Mouse (Mus musculus) lung, adult 2 months (tissue): ENCODE measurements around the gene Spag9.

Experiments used
- CTCF ChIP-seq: fragments of 200-500 bp; IDR thresholded peaks from 2 replicates; pipeline ENCODE4 v1.5.1; 2011; ENCODE audit warnings: mild to moderate bottlenecking, low read length, control low read depth; ENCODE audit not compliant: insufficient read depth
- POLR2A ChIP-seq: fragments of 200-500 bp; IDR thresholded peaks from 2 replicates; pipeline ENCODE4 v1.6.1; 2011; ENCODE audit warnings: low read depth, mild to moderate bottlenecking, control low read depth, low read length, borderline replicate concordance; ENCODE audit errors: extremely low read depth

GRCm38 (mm10) chr11:93984619-93985018 lies 11.3 kb upstream of the Spag9 start:
- TF ChIP-seq CTCF: no peak
- TF ChIP-seq POLR2A: no peak
